Mouse (Mus musculus) liver, adult 2 months (tissue): Measurements from ENCODE around the gene Tmem169. TPM values are rescaled to one million over a fixed set of nuclear protein-coding genes. Genes with fewer than 3 reads are reported as not detected.
"Not testable (repeated sequence)": the region's sequence is repeated elsewhere in the genome, so short reads cannot be mapped to it uniquely, and the experiment has no call there.

Experiments
- DNase-seq: peaks from one replicate; pipeline ENCODE4 v3.0.0-alpha.2; 2011; ENCODE audit warnings: low read depth, low spot score; ENCODE audit errors: extremely low read depth
- H3K27ac ChIP-seq: fragments of 200-500 bp; replicated peaks from 2 replicates; pipeline ENCODE4 v1.5.1; 2012; ENCODE audit warnings: low read depth, mild to moderate bottlenecking, control low read depth, inconsistent platforms, low read length; ENCODE audit not compliant: insufficient read depth
- H3K27me3 ChIP-seq: fragments of 200-500 bp; 2 replicates; pipeline ENCODE4 v1.6.1; 2012; ENCODE audit warnings: mild to moderate bottlenecking, moderate library complexity, low read length, inconsistent platforms; ENCODE audit not compliant: control insufficient read depth, insufficient read depth
- H3K36me3 ChIP-seq: fragments of 200-500 bp; 2 replicates; pipeline ENCODE4 v1.6.1; 2012; ENCODE audit warnings: low read length, inconsistent platforms; ENCODE audit not compliant: control insufficient read depth, insufficient read depth
- H3K4me1 ChIP-seq: fragments of 200-500 bp; 2 replicates; pipeline ENCODE4 v1.6.1; 2011; ENCODE audit warnings: low read length; ENCODE audit not compliant: control insufficient read depth, insufficient read depth
- H3K4me3 ChIP-seq: fragments of 200-500 bp; 2 replicates; pipeline ENCODE4 v1.5.1; 2011; ENCODE audit warnings: low read depth, mild to moderate bottlenecking, control low read depth, low read length, moderate library complexity; ENCODE audit not compliant: insufficient read depth
- H3K79me2 ChIP-seq: fragments of 200-500 bp; 2 replicates; pipeline ENCODE4 v1.6.1; 2012; ENCODE audit warnings: inconsistent platforms, mild to moderate bottlenecking, low read length, moderate library complexity; ENCODE audit not compliant: control insufficient read depth, insufficient read depth
- H3K9ac ChIP-seq: fragments of 200-500 bp; 2 replicates; pipeline ENCODE4 v1.6.1; 2012; ENCODE audit warnings: low read depth, mild to moderate bottlenecking, control low read depth, inconsistent platforms, low read length
- CTCF ChIP-seq: fragments of 200-500 bp; IDR thresholded peaks from 2 replicates; pipeline ENCODE4 v1.5.1; 2011; ENCODE audit warnings: low read depth, low read length, control low read depth
- POLR2A ChIP-seq: fragments of 200-500 bp; IDR thresholded peaks from 2 replicates; pipeline ENCODE4 v1.6.1; 2011; ENCODE audit warnings: low read length, control low read depth; ENCODE audit not compliant: insufficient read depth; ENCODE audit errors: extremely low read depth
- WGBS: fragments of 180-500 bp; shearing (Covaris S2); methylation state at CpG from one replicate; pipeline ENCODE4 v1.1.7; 2018; 5-methylcytosine and 5-hydroxymethylcytosine counted together
- polyA plus RNA-seq: library from polyadenylated mRNA; depleted of rRNA; stranded (reverse); fragments of >200 nt; gene quantifications from 2 replicates; pipeline ENCODE4 v1.2.3, GENCODE M21; 2012; rRNA removed
- total RNA-seq: library from RNA; depleted of rRNA; stranded (reverse); fragments of >200 nt; gene quantifications from 2 replicates; pipeline ENCODE4 v1.2.3, GENCODE M21; 2014; rRNA removed

The Tmem169 gene
- 0.13 and 0.18 TPM in 2 replicates for total RNA-seq
- 0.14 and 0.16 TPM in 2 replicates for polyA plus RNA-seq

DNA sequence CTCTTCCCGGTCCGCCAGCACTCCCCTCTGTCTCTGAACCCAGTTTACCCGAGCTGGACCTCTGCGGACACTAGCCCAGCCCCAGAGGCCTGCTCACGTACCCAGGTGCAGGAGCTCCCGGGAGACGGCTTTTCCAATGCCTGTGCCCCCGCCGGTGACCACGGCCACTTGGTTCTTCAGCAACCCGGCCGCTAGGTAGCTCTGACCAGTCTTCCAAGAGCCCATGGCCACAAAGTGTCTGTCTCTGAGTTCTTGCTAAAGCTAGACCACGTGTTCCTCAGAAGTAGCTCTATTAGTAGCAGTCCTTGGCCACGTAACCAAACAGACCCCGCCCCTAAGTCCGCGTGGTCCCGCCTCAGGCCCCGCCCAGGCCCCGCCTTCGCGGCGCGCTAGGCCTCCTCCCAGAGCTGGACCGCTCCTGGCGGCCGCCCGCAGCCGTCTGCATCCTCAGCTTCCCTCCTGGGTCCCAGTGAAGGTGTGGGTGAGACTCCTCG is at the start of gene Tmem169, which contains the start of gene Pecr:
Gene Tmem169, plus strand, starts transcription at position 378 of the 494 bp plus-strand sequence.
Gene Pecr, minus strand, starts transcription at position 323 of the 494 bp plus-strand sequence.
- under 1% methylated on average over 30 of the region's 30 CpGs for WGBS
- H3K79me2 ChIP-seq, result peaks cover 8% of the 10 kb centered on the region; the same call in 1 of the 2 replicates
- TF ChIP-seq POLR2A, result peak; percentile 81; the same call in 1 of the 2 replicates
- peak; percentile 31; the same call in 1 of the 2 replicates for TF ChIP-seq CTCF
- H3K4me3 ChIP-seq, result peak within 1 kb of the TSS; percentile 78
- peak within 1 kb of the TSS; percentile 85 for H3K27ac ChIP-seq
- no peaks in the 10 kb centered on the region for H3K27me3 ChIP-seq
- H3K4me1 ChIP-seq, result peaks cover 27% of the 10 kb centered on the region
- H3K9ac ChIP-seq, result peak within 1 kb of the TSS; percentile 81
- H3K36me3 ChIP-seq, result no peaks in the 10 kb centered on the region
- DNase-seq, result peak; percentile 94

DNA sequence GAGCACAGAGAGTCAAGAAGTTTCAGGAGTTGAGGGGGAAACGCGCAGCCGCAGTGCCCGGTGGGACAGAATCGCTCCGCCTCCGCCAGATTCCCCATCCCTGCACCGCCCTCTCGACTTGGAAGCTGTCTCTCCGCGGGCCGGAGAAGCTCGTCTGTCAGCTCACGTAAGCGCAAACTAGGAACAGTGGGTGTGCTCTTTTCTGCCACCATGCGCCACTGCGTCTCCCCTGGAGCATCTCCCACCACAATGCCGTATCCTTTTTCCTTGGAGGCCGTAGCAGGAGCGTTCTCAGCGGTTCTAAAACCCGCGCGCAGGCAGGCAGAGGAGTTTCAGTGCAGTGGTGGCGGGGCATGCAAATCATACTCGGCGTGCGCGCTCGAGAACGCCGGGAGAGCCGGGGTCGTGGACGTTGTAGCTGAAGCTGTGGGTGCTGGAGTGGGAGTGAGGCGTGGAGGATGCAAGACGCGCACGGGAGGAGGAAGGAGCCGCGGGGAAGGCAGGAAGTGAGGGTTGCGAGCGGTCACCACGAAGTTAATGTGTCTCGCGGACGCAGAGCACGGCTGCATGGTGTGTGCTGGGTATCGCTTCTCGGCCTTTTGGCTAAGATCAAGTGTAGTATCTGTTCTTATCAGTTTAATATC is 47.7 kb upstream of the Tmem169 start:
- DNase-seq, H3K4me1 ChIP-seq, H3K36me3 ChIP-seq, H3K27ac ChIP-seq, H3K27me3 ChIP-seq, H3K79me2 ChIP-seq: not testable (repeated sequence)
- H3K4me3 ChIP-seq, result peak overlapping the region; percentile 64
- peak overlapping the region; percentile 73 for H3K9ac ChIP-seq
- WGBS, result under 1% methylated on average over 39 of the region's 50 CpGs

GRCm38 (mm10) chr1:72237007-72237775 is 47.0 kb upstream of the Tmem169 start:
- TF ChIP-seq POLR2A (no peak), CTCF (no peak)
- peak; percentile 59 for DNase-seq
- WGBS, result 5% methylated on average over 13 of the region's 13 CpGs

DNA sequence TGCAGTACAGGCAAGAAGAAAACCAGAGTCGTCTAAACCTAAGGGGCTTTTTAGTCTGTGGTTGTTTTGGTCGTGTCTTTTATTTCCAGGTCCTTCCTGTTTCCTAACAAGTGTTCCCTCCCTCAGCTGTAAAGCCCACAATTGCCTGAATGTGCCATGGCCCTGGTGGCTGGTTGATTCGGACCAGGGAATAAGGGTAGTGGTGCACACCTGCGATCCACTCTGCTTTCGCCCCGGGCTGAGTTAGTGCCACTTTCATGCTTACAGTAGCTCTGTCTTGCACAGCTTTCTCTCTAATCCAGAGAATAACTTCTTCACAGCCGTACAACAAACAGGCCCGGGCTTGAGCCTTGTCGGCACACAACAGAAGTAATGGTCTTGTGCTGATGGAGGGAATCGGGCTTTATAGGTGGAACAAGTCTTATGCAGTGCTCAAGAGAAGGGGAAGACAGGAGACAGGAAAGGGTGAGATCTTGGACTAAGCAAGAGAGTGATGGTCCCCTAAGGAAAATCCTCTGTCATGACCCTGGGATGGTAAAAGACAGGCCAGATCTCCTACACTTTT is 46.1 kb upstream of the Tmem169 start:
- WGBS, result 81% methylated on average over 10 of the region's 10 CpGs
- no peak for TF ChIP-seq CTCF
- TF ChIP-seq POLR2A, result no peak

More at GRCm38 (mm10) chr1:72237007-72237775, 47.0 kb upstream of the Tmem169 start:
- Histone ChIP-seq H3K27me3 (no peaks in the 10 kb centered on the region; the same call in 1 of the 2 replicates), H3K79me2 (no peaks in the 10 kb centered on the region), H3K4me3 (no peak overlapping the region), H3K4me1 (no peaks in the 10 kb centered on the region), H3K36me3 (no peaks in the 10 kb centered on the region), H3K9ac (no peak overlapping the region), H3K27ac (no peak overlapping the region)

GRCm38 (mm10) chr1:72239113-72239512 is 45.1 kb upstream of the Tmem169 start:
- H3K4me1 ChIP-seq, H3K27ac ChIP-seq, H3K9ac ChIP-seq, H3K27me3 ChIP-seq, H3K36me3 ChIP-seq, DNase-seq, H3K79me2 ChIP-seq, H3K4me3 ChIP-seq: not testable (repeated sequence)
- 91% methylated on average over 3 of the region's 3 CpGs for WGBS

More for the DNA sequence above, 46.1 kb upstream of the Tmem169 start:
- no peak overlapping the region for H3K27ac ChIP-seq
- no peaks in the 10 kb centered on the region for H3K4me1 ChIP-seq
- DNase-seq, result no peak
- no peak overlapping the region for H3K9ac ChIP-seq
- no peaks in the 10 kb centered on the region for H3K36me3 ChIP-seq
- no peak overlapping the region for H3K4me3 ChIP-seq
- H3K79me2 ChIP-seq, result no peaks in the 10 kb centered on the region
- H3K27me3 ChIP-seq, result no peaks in the 10 kb centered on the region; the same call in 1 of the 2 replicates
